Comparison of ENCODE assay signal across 25 mouse cellular contexts in genomic region chr1:133323333-133323732, GRCm38 (mm10). TPM values are rescaled to one million over a fixed set of nuclear protein-coding genes. Genes with fewer than 3 reads are reported as not detected.
A peak's percentile ranks its signal among the peaks of the same experiment; 100 is the strongest.
DNase-seq lines count a peak whose midpoint lies in the region; ATAC-seq lines count a peak whose summit lies in the region.
"Had no signal": no experiment of that assay in that cellular context is flagged by ENCODE, and none has a peak within 500 bp of the region (broad histone marks: within the 10 kb centered on the region; RNA-seq: fewer than 3 reads in every experiment).

No protein-coding gene starts in this region.

- 0 out of 2 replicates have a peak, but pooled peaks have one; percentile 6 for ATAC-seq in hindbrain, embryonic 15.5 days (ENCODE audit: low FRiP score, low read depth)
- ATAC-seq in limb, embryonic 13.5 days (ENCODE audit: low FRiP score, low read depth) = no peak
- 0 out of 2 replicates have a peak, but pooled peaks have one; percentile 21 for ATAC-seq in midbrain, embryonic 13.5 days
- ATAC-seq in midbrain, embryonic 11.5 days (ENCODE audit: low FRiP score) = no peak
- ATAC-seq in embryonic facial prominence, embryonic 11.5 days (replicated peaks; ENCODE audit: insufficient number of reproducible peaks, low FRiP score, low TSS enrichment, low read depth) = 0 out of 2 replicates have a peak, but pooled peaks have one; percentile 36

- H3K4me2 ChIP-seq in hindbrain, embryonic 15.5 days = no peak overlapping the region
- H3K4me2 ChIP-seq in limb, embryonic 13.5 days (replicated peaks) = no peak overlapping the region
- H3K4me2 ChIP-seq in midbrain, embryonic 13.5 days (replicated peaks) = no peak overlapping the region
- no peak overlapping the region for H3K4me2 ChIP-seq in midbrain, embryonic 11.5 days
- H3K4me2 ChIP-seq in embryonic facial prominence, embryonic 11.5 days (ENCODE audit: low read depth, low read length) = no peak overlapping the region
- H3K4me2 ChIP-seq: embryonic facial prominence, embryonic 13.5 days; hindbrain, embryonic 14.5 days; limb, embryonic 12.5 days; liver, embryonic 15.5 days had no signal

- H3K27ac ChIP-seq in hindbrain, embryonic 15.5 days (replicated peaks) = no peak overlapping the region
- no peak overlapping the region for H3K27ac ChIP-seq in hindbrain, embryonic 10.5 days
- H3K27ac ChIP-seq in limb, embryonic 13.5 days = no peak overlapping the region
- no peak overlapping the region for H3K27ac ChIP-seq in limb, embryonic 10.5 days
- no peak overlapping the region for H3K27ac ChIP-seq in midbrain, embryonic 13.5 days
- H3K27ac ChIP-seq in midbrain, embryonic 11.5 days (ENCODE audit: low read depth, low read length) = no peak overlapping the region
- no peak overlapping the region for H3K27ac ChIP-seq in embryonic facial prominence, embryonic 11.5 days (replicated peaks; ENCODE audit: low read depth, low read length)
- H3K27ac ChIP-seq: embryonic facial prominence, embryonic 13.5 days; forebrain, embryonic 10.5 days; heart, adult 2 months; hindbrain, embryonic 14.5 days; left cerebral cortex, adult 2 months; limb, embryonic 12.5 days; liver, embryonic 15.5 days had no signal

- H3K36me3 ChIP-seq in hindbrain, embryonic 15.5 days = no peaks in the 10 kb centered on the region
- H3K36me3 ChIP-seq in hindbrain, embryonic 10.5 days = no peaks in the 10 kb centered on the region
- no peaks in the 10 kb centered on the region for H3K36me3 ChIP-seq in limb, embryonic 13.5 days
- H3K36me3 ChIP-seq in limb, embryonic 10.5 days = no peaks in the 10 kb centered on the region
- H3K36me3 ChIP-seq in midbrain, embryonic 13.5 days = no peaks in the 10 kb centered on the region
- H3K36me3 ChIP-seq in midbrain, embryonic 11.5 days (ENCODE audit: control insufficient read depth, insufficient read depth, low read length) = no peaks in the 10 kb centered on the region
- H3K36me3 ChIP-seq in embryonic facial prominence, embryonic 11.5 days (replicated peaks; ENCODE audit: control insufficient read depth, insufficient read depth, low read depth, low read length) = no peaks in the 10 kb centered on the region
- H3K36me3 ChIP-seq: embryonic facial prominence, embryonic 13.5 days; forebrain, embryonic 10.5 days; limb, embryonic 12.5 days; liver, embryonic 15.5 days had no signal

- H3K9me3 ChIP-seq in hindbrain, embryonic 15.5 days = no peaks in the 10 kb centered on the region
- H3K9me3 ChIP-seq in hindbrain, embryonic 10.5 days = 0 out of 2 replicates have a peak, but pooled peaks cover 1% of the 10 kb centered on the region
- no peaks in the 10 kb centered on the region for H3K9me3 ChIP-seq in limb, embryonic 13.5 days
- H3K9me3 ChIP-seq in limb, embryonic 10.5 days (replicated peaks) = no peaks in the 10 kb centered on the region
- H3K9me3 ChIP-seq in midbrain, embryonic 13.5 days = no peaks in the 10 kb centered on the region
- no peaks in the 10 kb centered on the region for H3K9me3 ChIP-seq in midbrain, embryonic 11.5 days (ENCODE audit: control insufficient read depth, low read length)
- H3K9me3 ChIP-seq in embryonic facial prominence, embryonic 11.5 days (replicated peaks; ENCODE audit: control insufficient read depth, low read length) = no peaks in the 10 kb centered on the region
- H3K9me3 ChIP-seq: embryonic facial prominence, embryonic 13.5 days; limb, embryonic 12.5 days; liver, embryonic 15.5 days had no signal

- H3K4me1 ChIP-seq in hindbrain, embryonic 15.5 days (replicated peaks) = no peaks in the 10 kb centered on the region; the same call in 1 of the 2 replicates
- peaks cover 19% of the 10 kb centered on the region for H3K4me1 ChIP-seq in hindbrain, embryonic 10.5 days (replicated peaks)
- no peaks in the 10 kb centered on the region for H3K4me1 ChIP-seq in limb, embryonic 13.5 days
- H3K4me1 ChIP-seq in limb, embryonic 10.5 days = peaks cover 11% of the 10 kb centered on the region
- peaks cover 11% of the 10 kb centered on the region; the same call in 1 of the 2 replicates for H3K4me1 ChIP-seq in midbrain, embryonic 13.5 days (replicated peaks)
- H3K4me1 ChIP-seq in midbrain, embryonic 11.5 days (ENCODE audit: control insufficient read depth, insufficient read depth, low read length) = peaks cover 2% of the 10 kb centered on the region; the same call in 1 of the 2 replicates
- H3K4me1 ChIP-seq in embryonic facial prominence, embryonic 11.5 days (ENCODE audit: control insufficient read depth, insufficient read depth, low read length) = no peaks in the 10 kb centered on the region
- H3K4me1 ChIP-seq: liver, embryonic 15.5 days had no signal

- no peak overlapping the region for H3K9ac ChIP-seq in hindbrain, embryonic 15.5 days
- H3K9ac ChIP-seq in limb, embryonic 13.5 days = 0 out of 2 replicates have a peak overlapping the region, but pooled peaks have one; percentile 25
- no peak overlapping the region for H3K9ac ChIP-seq in midbrain, embryonic 13.5 days (replicated peaks)
- H3K9ac ChIP-seq in midbrain, embryonic 11.5 days (ENCODE audit: low read length) = no peak overlapping the region
- no peak overlapping the region for H3K9ac ChIP-seq in embryonic facial prominence, embryonic 11.5 days (replicated peaks; ENCODE audit: low read length)
- H3K9ac ChIP-seq: embryonic facial prominence, embryonic 13.5 days; hindbrain, embryonic 14.5 days; limb, embryonic 12.5 days; liver, embryonic 15.5 days had no signal

- no peak for DNase-seq in hindbrain, embryonic 10.5 days (ENCODE audit: low spot score)
- no peak for DNase-seq in limb, embryonic 10.5 days (ENCODE audit: low spot score)
- DNase-seq in midbrain, embryonic 11.5 days (ENCODE audit: low spot score, missing footprints) = no peak
- DNase-seq in embryonic facial prominence, embryonic 11.5 days (ENCODE audit: low spot score) = no peak
- no peak for DNase-seq in cerebellum, adult 11 months
- DNase-seq: adrenal gland, postnatal 14 days; cerebellum, adult 18-20 months; cerebellum, postnatal 36 days; gastrocnemius, postnatal 10 days; heart, adult 2 months; right cerebral cortex, postnatal 14 days; thymus, postnatal 25 days had no signal

- H3K27me3 ChIP-seq in hindbrain, embryonic 15.5 days = no peaks in the 10 kb centered on the region
- H3K27me3 ChIP-seq in hindbrain, embryonic 10.5 days (ENCODE audit: insufficient read depth, poor library complexity, severe bottlenecking) = peaks cover 20% of the 10 kb centered on the region
- peaks cover 13% of the 10 kb centered on the region for H3K27me3 ChIP-seq in limb, embryonic 13.5 days
- H3K27me3 ChIP-seq in limb, embryonic 10.5 days (ENCODE audit: low read depth, poor library complexity, severe bottlenecking) = peaks cover 18% of the 10 kb centered on the region
- peaks cover 4% of the 10 kb centered on the region; the same call in 1 of the 2 replicates for H3K27me3 ChIP-seq in midbrain, embryonic 13.5 days
- H3K27me3 ChIP-seq in midbrain, embryonic 11.5 days (ENCODE audit: control insufficient read depth, insufficient read depth, low read length) = no peaks in the 10 kb centered on the region
- no peaks in the 10 kb centered on the region for H3K27me3 ChIP-seq in embryonic facial prominence, embryonic 11.5 days (ENCODE audit: control insufficient read depth, insufficient read depth, low read length)

- H3K4me3 ChIP-seq in hindbrain, embryonic 15.5 days = no peak overlapping the region
- no peak overlapping the region for H3K4me3 ChIP-seq in hindbrain, embryonic 10.5 days
- H3K4me3 ChIP-seq in limb, embryonic 13.5 days = no peak overlapping the region
- H3K4me3 ChIP-seq in limb, embryonic 10.5 days = no peak overlapping the region
- H3K4me3 ChIP-seq in midbrain, embryonic 13.5 days (replicated peaks) = no peak overlapping the region
- H3K4me3 ChIP-seq in midbrain, embryonic 11.5 days (ENCODE audit: low read depth, low read length) = no peak overlapping the region
- H3K4me3 ChIP-seq in embryonic facial prominence, embryonic 11.5 days (ENCODE audit: low read depth, low read length) = no peak overlapping the region
- H3K4me3 ChIP-seq: embryonic facial prominence, embryonic 13.5 days; forebrain, embryonic 10.5 days; heart, adult 2 months; left cerebral cortex, adult 2 months; limb, embryonic 12.5 days; liver, embryonic 15.5 days; myocyte had no signal

- WGBS in hindbrain, embryonic 15.5 days = 33% methylated on average over 5 of the region's 5 CpGs
- WGBS in hindbrain, embryonic 10.5 days = 57% methylated on average over 5 of the region's 5 CpGs
- 29% methylated on average over 5 of the region's 5 CpGs for WGBS in limb, embryonic 13.5 days
- WGBS in limb, embryonic 10.5 days = 37% methylated on average over 5 of the region's 5 CpGs
- 59% methylated on average over 5 of the region's 5 CpGs for WGBS in midbrain, embryonic 13.5 days
- WGBS in midbrain, embryonic 11.5 days = 67% methylated on average over 5 of the region's 5 CpGs
- WGBS in embryonic facial prominence, embryonic 11.5 days = 48% methylated on average over 5 of the region's 5 CpGs

RNA-seq across cellular contexts. Expression of gene Kiss1, which starts 1.7 kb away (rescaled TPM):
- 0.34 TPM in 1 of 2 replicates, not detected in the other for polyA plus RNA-seq in hindbrain, embryonic 15.5 days (2015; fragmentation: Nextera tagmentation; extraction: Ambion mirVana)
- not detected in 2 replicates for polyA plus RNA-seq in hindbrain, embryonic 10.5 days (2016; fragmentation: Nextera tagmentation; extraction: Ambion mirVana)
- polyA plus RNA-seq in limb, embryonic 13.5 days (2015; fragmentation: Nextera tagmentation; extraction: Ambion mirVana) = not detected in 2 replicates
- polyA plus RNA-seq in limb, embryonic 10.5 days (2016; fragmentation: Nextera tagmentation; extraction: Ambion mirVana) = not detected in 2 replicates
- polyA plus RNA-seq in midbrain, embryonic 13.5 days (2015; fragmentation: Nextera tagmentation; extraction: Ambion mirVana) = not detected in 2 replicates
- not detected in 2 replicates for polyA plus RNA-seq in midbrain, embryonic 11.5 days (2014; fragmentation: Nextera tagmentation; extraction: Ambion mirVana)
- not detected in 2 replicates for polyA plus RNA-seq in embryonic facial prominence, embryonic 11.5 days (2014; fragmentation: Nextera tagmentation; extraction: Ambion mirVana)
- polyA plus RNA-seq: embryonic facial prominence, embryonic 13.5 days; forebrain, embryonic 10.5 days; heart, adult 2 months; heart, embryonic 16.5 days; hindbrain, embryonic 14.5 days; kidney, embryonic 14.5 days; limb, embryonic 12.5 days; liver, embryonic 15.5 days; myocyte had no signal

RNA-seq across cellular contexts. Expression of gene Golt1a, which starts 13.7 kb away (rescaled TPM):
- 0.13 TPM in 1 of 2 replicates, not detected in the other for polyA plus RNA-seq in hindbrain, embryonic 15.5 days (2015; fragmentation: Nextera tagmentation; extraction: Ambion mirVana)
- not detected in 2 replicates for polyA plus RNA-seq in hindbrain, embryonic 10.5 days (2016; fragmentation: Nextera tagmentation; extraction: Ambion mirVana)
- not detected in 2 replicates for polyA plus RNA-seq in limb, embryonic 13.5 days (2015; fragmentation: Nextera tagmentation; extraction: Ambion mirVana)
- polyA plus RNA-seq in limb, embryonic 10.5 days (2016; fragmentation: Nextera tagmentation; extraction: Ambion mirVana) = not detected in 2 replicates
- not detected in 2 replicates for polyA plus RNA-seq in midbrain, embryonic 13.5 days (2015; fragmentation: Nextera tagmentation; extraction: Ambion mirVana)
- polyA plus RNA-seq in midbrain, embryonic 11.5 days (2014; fragmentation: Nextera tagmentation; extraction: Ambion mirVana) = not detected in 2 replicates
- not detected in 2 replicates for polyA plus RNA-seq in embryonic facial prominence, embryonic 11.5 days (2014; fragmentation: Nextera tagmentation; extraction: Ambion mirVana)
- polyA plus RNA-seq: embryonic facial prominence, embryonic 13.5 days; forebrain, embryonic 10.5 days; heart, embryonic 16.5 days; hindbrain, embryonic 14.5 days; limb, embryonic 12.5 days; myocyte; testis, adult 2 months had no signal

RNA-seq across cellular contexts. Expression of gene Ren1, which starts 27.0 kb away (rescaled TPM):
- polyA plus RNA-seq in hindbrain, embryonic 15.5 days (2015; fragmentation: Nextera tagmentation; extraction: Ambion mirVana) = 7.9 and 11.1 TPM in 2 replicates
- 0.22 and 0.37 TPM in 2 replicates for polyA plus RNA-seq in hindbrain, embryonic 10.5 days (2016; fragmentation: Nextera tagmentation; extraction: Ambion mirVana)
- 0.31 and 0.43 TPM in 2 replicates for polyA plus RNA-seq in limb, embryonic 13.5 days (2015; fragmentation: Nextera tagmentation; extraction: Ambion mirVana)
- 0.09 TPM in 1 of 2 replicates, not detected in the other for polyA plus RNA-seq in limb, embryonic 10.5 days (2016; fragmentation: Nextera tagmentation; extraction: Ambion mirVana)
- not detected in 2 replicates for polyA plus RNA-seq in midbrain, embryonic 13.5 days (2015; fragmentation: Nextera tagmentation; extraction: Ambion mirVana)
- polyA plus RNA-seq in midbrain, embryonic 11.5 days (2014; fragmentation: Nextera tagmentation; extraction: Ambion mirVana) = not detected in 2 replicates
- not detected in 2 replicates for polyA plus RNA-seq in embryonic facial prominence, embryonic 11.5 days (2014; fragmentation: Nextera tagmentation; extraction: Ambion mirVana)
- polyA plus RNA-seq: forebrain, embryonic 10.5 days; limb, embryonic 12.5 days; myocyte had no signal

RNA-seq across cellular contexts. Expression of gene Etnk2, which starts 40.0 kb away (rescaled TPM):
- 21.1 and 22.4 TPM in 2 replicates for polyA plus RNA-seq in hindbrain, embryonic 15.5 days (2015; fragmentation: Nextera tagmentation; extraction: Ambion mirVana)
- polyA plus RNA-seq in hindbrain, embryonic 10.5 days (2016; fragmentation: Nextera tagmentation; extraction: Ambion mirVana) = 2.9 and 4.1 TPM in 2 replicates
- 1.4 and 1.7 TPM in 2 replicates for polyA plus RNA-seq in limb, embryonic 13.5 days (2015; fragmentation: Nextera tagmentation; extraction: Ambion mirVana)
- polyA plus RNA-seq in limb, embryonic 10.5 days (2016; fragmentation: Nextera tagmentation; extraction: Ambion mirVana) = 1.7 and 2.0 TPM in 2 replicates
- polyA plus RNA-seq in midbrain, embryonic 13.5 days (2015; fragmentation: Nextera tagmentation; extraction: Ambion mirVana) = 7.3 and 7.6 TPM in 2 replicates
- 2.1 and 2.5 TPM in 2 replicates for polyA plus RNA-seq in midbrain, embryonic 11.5 days (2014; fragmentation: Nextera tagmentation; extraction: Ambion mirVana)
- polyA plus RNA-seq in embryonic facial prominence, embryonic 11.5 days (2014; fragmentation: Nextera tagmentation; extraction: Ambion mirVana) = 1.5 and 2.8 TPM in 2 replicates

Comparison
In these comparisons a context has a peak if more than half of its experiments do, and no peak if none do; other contexts are left out.
1. ATAC-seq: peak in hindbrain, embryonic 15.5 days (single experiment), midbrain, embryonic 13.5 days (single experiment) and embryonic facial prominence, embryonic 11.5 days (single experiment); none in limb, embryonic 13.5 days (single experiment) and midbrain, embryonic 11.5 days (single experiment).